Mouse (Mus musculus): Measurements from ENCODE around the gene Arf6. TPM values are rescaled to one million over a fixed set of nuclear protein-coding genes. Genes with fewer than 3 reads are reported as not detected.

Arf6 gene
- total RNA-seq, 4 experiments from 2014 or later: 38.7 to 56.0 (median 49.2) TPM

DNA sequence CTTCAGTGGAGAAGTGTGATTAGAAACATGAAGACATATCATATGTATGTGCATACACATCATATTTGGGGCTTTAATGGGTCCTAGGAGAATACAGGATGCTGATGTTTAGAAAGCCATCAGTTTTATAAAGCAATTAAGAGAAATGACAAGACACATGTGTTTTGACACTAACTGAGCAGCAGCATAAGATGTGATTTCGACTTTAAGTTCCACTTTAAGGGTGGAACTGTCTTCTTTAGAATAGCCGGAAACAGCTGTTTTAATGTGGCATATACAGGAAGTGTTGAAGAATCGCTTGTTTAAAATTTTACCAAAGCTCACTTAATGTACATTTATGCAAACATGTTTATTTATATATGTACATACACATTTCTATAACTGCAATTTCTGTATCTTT is 41.4 kb downstream of the Arf6 start:
- DNase-seq (ENCODE audit: low spot score in 2 of 2): no peak

DNA sequence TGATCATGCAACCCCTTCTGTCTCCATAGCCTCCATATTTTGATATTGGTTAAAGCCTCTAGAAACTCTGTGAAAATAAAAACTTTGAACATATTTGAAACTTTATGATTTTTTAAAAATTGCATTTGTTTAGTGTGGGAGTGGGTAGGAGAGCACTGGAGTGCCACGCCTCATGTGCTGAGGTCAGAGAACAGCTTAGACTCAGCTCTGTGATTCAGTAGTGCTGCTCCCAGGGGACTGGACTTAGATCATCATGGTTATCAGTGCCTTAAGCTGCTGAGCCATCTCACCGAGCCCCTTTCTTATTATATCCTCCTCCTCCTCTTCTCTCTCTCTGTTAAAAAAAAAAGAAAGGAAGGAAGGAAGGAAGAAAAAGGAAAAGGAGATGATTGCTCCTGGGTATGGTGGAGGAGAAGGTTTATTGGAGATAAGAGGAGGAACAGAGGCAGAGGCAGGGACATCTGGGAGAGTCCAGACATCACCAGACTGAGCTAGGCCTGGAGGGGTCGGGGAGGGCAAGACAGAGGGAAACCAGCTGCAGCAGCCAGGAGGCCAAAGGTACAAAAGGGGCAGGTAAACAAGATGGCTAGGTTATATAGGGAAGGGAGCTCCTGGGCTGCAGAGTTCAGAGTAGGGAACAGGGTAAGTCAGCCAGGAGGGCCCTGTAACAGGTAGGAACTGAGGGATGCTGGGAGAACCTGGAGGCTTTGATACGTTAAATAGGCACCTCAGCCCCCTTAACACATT is 43.0 kb downstream of the Arf6 start:
- DNase-seq (ENCODE audit: low spot score in 2 of 2): no peak

DNA sequence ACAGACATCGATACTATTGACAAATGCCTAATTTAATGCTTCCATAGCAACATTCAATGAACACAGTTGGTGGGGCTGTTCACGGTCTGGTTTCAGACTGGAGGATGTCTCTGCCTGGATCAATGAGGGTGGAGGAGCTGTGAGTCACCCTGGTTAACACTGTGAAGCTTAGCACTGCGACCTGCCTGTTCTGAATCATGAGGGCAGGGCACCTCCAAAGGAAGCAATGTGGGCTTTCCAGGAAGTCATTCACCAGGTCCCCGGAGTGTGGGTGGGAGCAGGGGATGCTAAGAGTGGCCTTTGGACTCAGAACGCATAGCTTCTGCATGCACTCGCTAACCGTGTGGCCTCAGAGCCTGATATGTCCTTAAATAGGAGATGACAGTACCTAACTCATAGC is 44.8 kb downstream of the Arf6 start:
- no peak for DNase-seq (ENCODE audit: low spot score in 2 of 2)

DNA sequence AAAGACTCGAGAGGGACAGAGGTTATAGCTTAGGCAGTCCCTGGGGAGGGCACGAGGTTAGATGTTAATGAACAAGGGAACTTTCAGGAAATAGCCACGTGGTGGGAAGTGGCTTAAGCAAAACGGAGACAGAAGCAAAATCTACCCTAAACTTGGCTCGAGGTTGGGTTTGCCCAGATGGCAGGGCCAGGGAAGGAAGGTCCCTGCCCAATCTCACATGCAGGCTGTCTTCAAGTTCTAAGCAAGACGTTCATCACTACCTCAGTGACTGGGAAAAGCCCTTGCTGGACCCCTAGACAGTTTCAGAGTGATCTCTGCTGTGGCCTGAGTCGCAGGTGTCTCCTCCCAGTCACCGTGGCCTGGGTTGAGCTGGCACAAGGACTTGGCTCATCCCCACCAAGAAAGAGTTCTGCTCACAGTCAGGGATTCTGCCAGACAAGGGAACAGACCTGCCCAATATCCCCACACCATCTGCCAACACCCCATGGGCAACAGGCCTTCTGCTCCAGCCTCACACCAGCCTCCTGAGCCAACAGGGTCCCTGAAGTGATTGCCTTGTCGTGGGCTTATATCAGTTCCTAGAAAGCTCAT is 45.8 kb downstream of the Arf6 start:
- no peak for DNase-seq (ENCODE audit: low spot score in 2 of 2)

DNA sequence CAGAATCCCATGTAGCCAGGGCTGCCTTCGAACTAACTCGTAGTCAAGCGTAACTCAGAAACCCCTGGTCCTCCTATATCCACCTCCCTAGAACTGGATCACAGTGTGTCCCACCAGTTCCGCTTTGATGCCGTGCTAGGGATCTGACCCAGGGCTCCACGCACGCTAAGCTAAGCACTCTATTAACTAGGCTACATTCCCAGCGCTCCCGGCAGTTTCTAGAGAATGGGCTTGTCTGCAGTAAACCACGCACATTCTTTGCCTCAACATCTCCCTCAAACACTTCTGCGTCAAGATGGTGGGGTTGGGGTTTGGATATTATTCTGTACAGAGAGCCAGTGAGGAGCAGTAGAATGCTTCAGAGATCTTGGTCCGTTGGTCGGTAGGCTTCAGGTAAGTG is 46.7 kb downstream of the Arf6 start:
- no peak for DNase-seq (ENCODE audit: low spot score in 2 of 2)

DNA sequence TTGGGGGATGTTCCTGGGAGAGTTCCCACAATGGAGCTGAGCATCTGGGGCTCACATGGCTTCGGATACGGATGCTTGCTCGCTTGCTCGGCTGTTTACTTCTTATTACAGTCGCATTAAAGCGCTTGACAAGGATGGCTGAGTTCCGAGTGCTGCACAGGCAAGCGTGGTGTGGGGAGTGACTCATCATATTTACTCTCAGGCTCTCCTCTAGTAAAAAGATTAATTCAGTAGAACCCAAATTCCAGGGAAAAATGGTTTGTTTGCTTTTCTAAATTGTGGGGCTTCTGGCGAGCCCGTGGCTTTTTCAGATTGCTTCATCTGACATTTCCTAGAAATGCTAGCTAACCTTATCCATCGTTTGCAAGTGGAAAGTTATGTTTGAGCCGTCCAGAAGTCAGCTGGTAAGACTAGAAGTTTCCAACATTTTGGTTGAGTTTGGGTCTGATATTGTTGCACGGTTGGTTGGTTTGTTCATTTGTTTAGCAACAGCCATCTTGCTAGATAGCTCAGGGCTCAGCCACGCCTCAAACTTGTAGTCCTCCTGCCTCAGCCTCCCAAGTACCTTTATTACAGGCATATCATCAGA is 47.2 kb downstream of the Arf6 start:
- peak in 1 of 2 experiments; percentile 29 for DNase-seq (ENCODE audit: low spot score in 2 of 2)

DNA sequence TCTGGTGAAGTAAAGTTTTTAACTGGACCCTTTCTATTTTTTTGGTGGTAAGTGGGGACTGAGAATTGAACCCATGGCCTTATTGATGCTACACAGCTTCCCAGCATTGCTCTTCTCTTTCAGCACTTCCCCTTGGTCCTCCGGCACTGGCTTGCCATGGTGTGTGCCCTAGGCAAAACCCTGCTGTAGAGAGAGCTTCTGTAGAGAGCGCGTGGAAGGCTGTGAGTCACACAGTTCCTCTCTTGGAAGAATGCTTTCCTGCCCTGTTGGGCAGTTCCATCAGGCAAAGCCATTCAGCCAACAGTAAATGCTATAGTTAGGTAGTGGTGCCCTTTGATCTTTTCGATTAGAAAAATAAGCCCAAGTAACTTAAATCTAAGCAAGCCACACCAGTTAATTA is 47.7 kb downstream of the Arf6 start:
- no peak for DNase-seq (ENCODE audit: low spot score in 2 of 2)

DNA sequence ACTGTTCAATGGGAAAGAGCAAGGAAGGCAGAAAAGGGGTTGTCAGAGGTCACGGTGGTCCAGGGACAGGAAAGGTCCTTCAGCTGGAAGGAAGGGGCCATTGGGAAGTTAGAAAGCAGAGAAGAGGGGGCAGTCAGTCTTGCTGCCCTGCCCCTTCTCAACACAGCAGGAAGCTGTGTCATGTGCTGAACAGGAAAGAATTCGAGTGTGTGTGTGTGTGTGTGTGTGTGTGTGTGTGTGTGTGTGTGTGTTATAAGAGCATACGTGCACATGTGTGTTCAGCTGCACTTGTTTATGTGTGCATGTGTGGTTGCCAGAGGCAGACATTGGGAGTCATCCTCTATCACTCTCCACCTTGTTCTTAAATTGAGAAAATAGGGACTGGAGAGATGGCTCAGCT is 48.8 kb downstream of the Arf6 start:
- no peak for DNase-seq (ENCODE audit: low spot score in 2 of 2)

DNA sequence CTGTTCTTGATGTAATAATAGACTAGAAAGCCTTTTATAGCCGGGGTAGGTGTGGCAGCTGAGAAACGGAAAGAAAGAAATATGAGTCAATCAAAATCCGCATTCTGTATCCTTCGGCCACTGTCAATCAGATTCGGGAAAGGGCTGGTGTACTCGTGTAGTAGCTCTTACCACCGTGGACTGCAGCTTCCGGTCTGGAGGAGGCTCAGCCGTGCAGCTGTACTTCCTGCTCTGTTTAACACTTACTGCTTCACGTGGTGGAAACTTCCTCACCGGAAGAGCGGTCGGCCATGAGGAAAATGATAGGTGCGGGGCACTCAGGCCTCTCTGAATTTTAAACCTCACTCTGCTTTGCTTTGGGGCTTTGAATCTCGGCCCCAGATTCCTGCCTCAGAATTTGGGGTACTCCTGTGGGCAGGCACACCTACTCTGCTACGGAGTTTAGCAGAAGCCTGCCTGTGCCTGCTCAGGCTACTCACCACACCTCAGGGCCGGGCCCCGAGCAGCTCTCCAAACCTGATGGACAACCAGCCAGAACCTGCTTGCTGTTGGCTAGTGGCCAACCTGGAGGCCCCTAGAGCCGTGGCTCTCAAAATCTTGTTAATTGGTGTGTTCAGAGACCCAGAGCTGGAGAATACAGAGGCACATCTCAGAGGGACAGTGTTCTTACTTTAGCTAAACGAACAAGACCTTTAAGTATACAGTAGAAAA is 51.0 kb downstream of the Arf6 start:
- no peak for DNase-seq (ENCODE audit: low spot score in 2 of 2)

Small RNAs within 50 kb of the gene (microRNA-seq; reads per million reads assigned to microRNA genes)
- gene Gm47299 (0 reads per million in 2 experiments), gene Gm47305 (0 reads per million in 2 experiments)

Other genes with a start within 250 kb of the Arf6 start
- 1,000 to 10,000 TPM; 1,074 to 1,561 (median 1,323) TPM for gene Rps29, start 213.0 kb upstream of the Arf6 start, total RNA-seq (2022)
- gene Lrr1, start 203.3 kb upstream of the Arf6 start, total RNA-seq (2022): not detected
- 100 to 1,000 TPM; 153 to 207 (median 179) TPM for gene Rpl36al, start 188.1 kb upstream of the Arf6 start, total RNA-seq (2022)
- 10 to 100 TPM; 26.7 to 28.9 (median 27.3) TPM for gene Mgat2, start 188.0 kb upstream of the Arf6 start, total RNA-seq (2022)
- gene Gm49383, start 175.0 kb upstream of the Arf6 start, total RNA-seq (2022): 1 to 10 TPM; 6.2 to 8.3 (median 7.0) TPM
- gene Dnaaf2, start 173.7 kb upstream of the Arf6 start, total RNA-seq (2022): 1 to 10 TPM; 1.0 to 1.9 (median 1.4) TPM
- 1 to 10 TPM; 2.5 to 5.0 (median 3.8) TPM for gene Gm49384, start 167.9 kb upstream of the Arf6 start, total RNA-seq (2022)
- gene Pole2, start 144.0 kb upstream of the Arf6 start, total RNA-seq (2022): 1 to 10 TPM in 1 of 4 experiments, under 1 TPM in 3; 0.71 to 1.0 (median 0.80) TPM
- 10 to 100 TPM; 16.0 to 24.5 (median 17.5) TPM for gene Klhdc1, start 131.0 kb upstream of the Arf6 start, total RNA-seq (2022)
- gene Klhdc2, start 75.5 kb upstream of the Arf6 start, total RNA-seq (2022): 100 to 1,000 TPM; 121 to 127 (median 123) TPM
- 10 to 100 TPM; 47.0 to 54.0 (median 50.5) TPM for gene Nemf, start 15.0 kb upstream of the Arf6 start, total RNA-seq (2022)
- 1 to 10 TPM in 1 of 4 experiments, under 1 TPM in 1, not detected in 2; 0.98 to 1.9 TPM for gene Gm9887, start 308 bp downstream of the Arf6 start, total RNA-seq (2022)
- gene Vcpkmt, start 210.9 kb downstream of the Arf6 start, total RNA-seq (2022): 10 to 100 TPM; 19.9 to 22.4 (median 20.1) TPM